Mouse (Mus musculus): ENCODE results near the gene Ikzf5.
A peak's percentile ranks its signal among the peaks of the same experiment; 100 is the strongest.
"Not testable (repeated sequence)": the region's sequence is repeated elsewhere in the genome, so short reads cannot be mapped to it uniquely, and the experiment has no call there.

Ikzf5 gene

DNA sequence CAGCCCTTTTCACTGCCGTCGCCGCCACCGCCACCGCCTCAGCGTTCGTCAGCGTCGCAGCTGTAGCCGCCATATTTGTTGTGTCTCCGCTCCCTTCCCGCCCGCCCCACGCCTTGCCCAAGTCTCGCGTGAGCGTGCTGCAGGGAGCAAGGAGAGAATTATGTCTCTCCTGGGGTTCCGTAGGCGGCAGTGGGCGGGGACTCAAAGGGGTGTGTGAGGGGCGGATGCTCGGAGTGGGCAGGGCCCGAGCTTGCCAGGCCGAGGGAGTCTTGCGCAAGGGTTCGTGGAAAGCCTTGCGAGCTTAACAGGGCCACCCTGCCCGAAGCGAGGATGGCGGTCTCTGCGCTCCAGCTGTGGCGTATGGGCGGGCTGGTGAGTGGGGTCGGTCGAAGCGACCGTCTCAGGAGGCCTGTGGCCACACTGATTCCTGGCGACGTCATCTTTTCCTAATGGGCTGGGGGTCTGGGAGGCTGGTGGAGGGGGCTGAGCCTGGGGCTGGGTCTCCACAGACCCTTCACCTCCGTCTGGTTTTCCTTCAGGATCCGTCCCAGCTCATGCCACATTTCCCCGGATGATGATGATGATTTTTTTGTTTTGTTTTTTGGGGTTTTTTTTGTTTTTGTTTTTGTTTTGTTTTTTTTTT, at the start of gene Ikzf5, which contains the start of gene Acadsb:
Gene Ikzf5, minus strand, starts transcription at position 106 of the 643 bp plus-strand sequence.
Gene Acadsb, plus strand, starts transcription at position 186 of the 643 bp plus-strand sequence.
- DNase-seq, result peak; percentile 99

DNA sequence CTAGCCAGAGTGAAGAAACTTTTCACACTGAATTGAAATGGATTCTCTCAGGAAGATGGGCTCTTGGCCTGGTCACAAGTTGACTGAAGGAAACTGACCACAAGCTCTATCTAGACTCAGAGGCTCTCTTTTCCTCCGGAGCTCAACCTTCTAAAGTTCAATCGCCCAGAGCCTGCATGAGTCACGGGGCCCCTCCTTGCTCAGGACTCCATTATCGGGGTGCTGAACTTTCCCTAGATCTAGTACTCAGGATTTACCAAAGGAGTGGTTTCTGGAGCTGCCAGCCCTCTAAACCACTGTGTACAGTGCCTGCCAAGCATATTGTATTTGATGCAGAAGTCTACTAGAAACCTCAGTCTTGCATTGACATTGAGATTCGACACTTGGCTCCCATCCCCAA, 46.4 kb upstream of the Ikzf5 start:
- no peak for DNase-seq

GRCm38 (mm10) chr7:131437051-131437450, 26.7 kb upstream of the Ikzf5 start:
- no peak for DNase-seq

DNA sequence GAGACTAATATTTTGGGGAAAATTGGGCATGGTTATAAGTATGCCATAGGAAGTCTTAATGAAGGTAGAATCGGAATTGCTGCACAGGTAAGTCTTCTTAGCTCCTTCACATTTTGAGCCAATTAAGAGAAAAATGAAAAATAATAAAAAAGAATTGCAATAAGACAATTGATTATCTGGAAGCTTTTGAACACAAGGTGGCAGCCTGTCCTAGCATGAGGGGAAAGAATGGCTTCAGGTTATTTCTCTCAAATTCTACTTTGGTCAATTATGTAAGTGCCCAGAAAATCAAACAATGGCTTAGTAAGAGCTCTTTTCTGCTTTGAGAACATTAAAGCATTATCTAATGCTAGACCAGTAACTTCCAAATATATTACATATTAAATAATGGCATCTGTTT, 24.0 kb upstream of the Ikzf5 start:
- no peak for DNase-seq

DNA sequence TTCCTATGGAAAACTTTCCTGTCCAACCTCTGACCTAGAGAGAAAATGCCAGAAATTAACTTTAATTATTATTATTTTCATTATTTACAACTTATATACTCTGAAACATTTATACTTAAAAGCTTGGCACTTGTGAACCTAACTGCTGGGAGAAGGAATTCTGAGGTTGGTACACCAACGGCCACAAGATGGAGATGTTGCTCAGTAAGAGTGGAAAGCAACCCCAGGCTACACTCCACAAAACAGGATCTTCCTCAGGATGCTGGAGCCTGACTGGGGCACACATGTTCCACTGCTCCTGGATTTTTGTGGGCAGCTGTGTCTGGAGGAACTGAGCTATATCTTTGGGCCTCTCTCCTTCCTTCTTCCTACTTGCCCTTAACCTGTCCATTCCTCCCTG, 21.9 kb upstream of the Ikzf5 start:
- DNase-seq, result peak; percentile 14

DNA sequence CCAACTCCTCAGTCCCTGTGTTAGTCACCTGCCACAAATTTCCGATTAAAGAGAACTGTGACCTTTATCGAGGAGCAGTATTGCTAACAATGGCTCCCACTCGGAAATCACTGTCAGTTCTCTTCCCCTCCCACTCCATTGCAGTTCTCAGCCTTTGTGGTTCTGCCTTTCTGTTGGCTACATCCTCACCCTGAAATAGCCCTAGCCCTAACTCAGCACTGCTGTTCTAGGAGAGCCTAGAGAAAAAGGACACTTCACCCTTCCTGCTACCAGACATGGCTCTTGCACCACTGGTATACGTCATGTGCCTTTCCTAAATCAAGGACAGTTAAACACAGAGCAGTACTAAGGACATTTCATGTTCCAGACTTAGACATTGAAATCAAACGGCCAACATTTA, 17.0 kb upstream of the Ikzf5 start:
- DNase-seq, result no peak

DNA sequence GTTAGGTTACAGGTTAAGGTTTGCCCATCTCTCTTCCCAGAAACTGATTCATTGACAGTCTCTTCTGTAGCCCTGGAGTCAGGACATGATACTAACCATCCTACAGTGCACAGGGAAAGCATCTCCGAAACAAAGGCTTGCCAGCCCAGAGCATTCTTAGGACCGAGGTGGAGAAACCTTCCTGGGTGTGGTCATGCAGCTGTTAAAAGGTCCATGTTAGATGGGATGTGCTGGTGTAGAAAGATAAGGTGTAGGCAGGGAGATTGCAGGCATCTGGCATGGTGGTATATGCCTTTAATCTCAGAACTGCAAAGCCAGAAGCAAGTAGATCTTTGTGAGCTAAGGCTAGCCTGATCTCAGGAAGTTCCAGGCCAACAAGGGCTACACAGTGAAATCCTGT, 14.6 kb upstream of the Ikzf5 start:
- DNase-seq, result no peak

DNA sequence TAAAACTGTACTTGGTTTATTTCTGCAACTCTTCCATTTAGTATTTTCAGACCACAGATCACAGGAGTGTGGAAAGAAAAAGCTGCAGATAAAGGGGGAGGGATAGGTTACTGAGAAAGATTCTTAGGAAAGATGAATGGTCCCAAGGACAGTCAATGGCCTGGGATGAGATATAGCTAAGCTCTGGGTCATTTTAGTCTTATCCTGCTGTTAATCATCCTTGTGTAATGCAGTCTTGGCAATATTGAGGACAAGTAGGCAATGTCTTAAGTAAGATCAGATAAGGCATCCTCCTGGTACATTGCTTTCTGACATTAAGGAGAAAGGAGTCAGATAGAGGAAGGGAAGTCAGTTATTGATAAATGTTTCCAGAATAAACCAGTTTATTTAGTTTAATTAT, 7.3 kb upstream of the Ikzf5 start:
- DNase-seq, result no peak

- not testable (repeated sequence) for DNase-seq
Observed at GRCm38 (mm10) chr7:131416742-131417141, 6.4 kb upstream of the Ikzf5 start.

- DNase-seq, result no peak
Observed at GRCm38 (mm10) chr7:131411941-131412270, 1.6 kb upstream of the Ikzf5 start.

- peak; percentile 76 for DNase-seq
Observed at GRCm38 (mm10) chr7:131411221-131411940, 1.1 kb upstream of the Ikzf5 start.

GRCm38 (mm10) chr7:131409988-131410385, 334 bp downstream of the Ikzf5 start:
- DNase-seq, result no peak

- peak; percentile 21 for DNase-seq
Observed at GRCm38 (mm10) chr7:131409321-131409987, 867 bp downstream of the Ikzf5 start.

DNA sequence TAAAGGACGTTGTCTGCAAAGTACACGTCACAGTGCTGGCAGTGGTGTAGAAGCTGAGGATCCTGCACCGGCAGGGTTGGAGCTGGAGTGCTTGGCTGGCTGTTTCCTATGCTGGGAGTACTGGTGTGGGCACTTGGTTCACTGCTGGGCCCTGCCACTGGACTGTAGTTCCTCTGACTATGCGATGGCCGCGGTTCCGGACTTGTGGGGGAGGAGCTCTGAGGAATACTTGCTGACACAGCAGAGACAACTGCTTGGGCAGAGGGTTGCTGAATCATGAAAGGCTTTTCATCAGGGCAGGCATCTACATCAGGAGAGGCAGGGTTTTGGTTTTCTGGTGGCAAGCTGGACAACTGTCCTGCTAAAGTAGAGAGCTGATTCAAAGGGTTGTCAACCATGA, 18.6 kb downstream of the Ikzf5 start:
- not testable (repeated sequence) for DNase-seq

DNA sequence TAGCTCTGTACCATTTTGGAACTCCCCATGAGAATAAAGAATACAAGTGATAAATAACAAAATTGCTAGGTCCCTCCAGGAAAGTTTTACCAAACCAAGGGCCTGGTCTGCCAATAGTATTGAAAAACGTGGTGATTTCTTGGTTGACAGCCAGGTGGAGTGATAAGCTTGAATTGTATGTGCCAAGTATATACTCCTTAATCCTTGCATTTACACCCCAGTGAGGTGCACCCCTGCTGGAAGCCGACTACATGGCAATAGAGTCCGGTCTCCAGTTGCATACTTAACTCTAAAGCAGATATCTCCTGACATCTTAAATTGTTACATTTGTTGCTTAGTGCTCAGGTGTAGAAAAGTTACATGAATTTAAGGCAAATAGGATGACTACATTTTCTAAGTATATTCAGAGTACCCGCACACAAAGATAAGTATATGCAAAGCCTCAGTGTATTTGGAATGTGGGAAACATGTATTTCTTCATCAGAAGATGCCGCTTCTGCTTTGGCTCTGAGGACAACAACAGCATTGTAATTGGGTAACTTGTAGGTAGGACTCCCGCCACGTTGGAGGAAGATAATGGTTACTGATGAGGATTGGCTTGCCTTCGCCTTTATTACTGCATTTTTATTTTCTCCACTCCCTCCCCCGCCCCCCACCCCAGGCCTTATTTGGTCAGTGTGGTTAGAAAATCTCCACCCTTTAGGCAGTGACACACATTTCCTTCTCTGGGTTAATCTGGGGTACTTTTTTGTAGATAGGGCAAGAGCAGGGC, 38.3 kb downstream of the Ikzf5 start:
- no peak for DNase-seq

GRCm38 (mm10) chr7:131371470-131371860, 38.9 kb downstream of the Ikzf5 start:
- DNase-seq, result no peak

GRCm38 (mm10) chr7:131370648-131371469, 39.5 kb downstream of the Ikzf5 start, which contains the start of gene Pstk:
Gene Pstk, plus strand, starts transcription at chr7:131371141.
- DNase-seq, result peak; percentile 91

DNA sequence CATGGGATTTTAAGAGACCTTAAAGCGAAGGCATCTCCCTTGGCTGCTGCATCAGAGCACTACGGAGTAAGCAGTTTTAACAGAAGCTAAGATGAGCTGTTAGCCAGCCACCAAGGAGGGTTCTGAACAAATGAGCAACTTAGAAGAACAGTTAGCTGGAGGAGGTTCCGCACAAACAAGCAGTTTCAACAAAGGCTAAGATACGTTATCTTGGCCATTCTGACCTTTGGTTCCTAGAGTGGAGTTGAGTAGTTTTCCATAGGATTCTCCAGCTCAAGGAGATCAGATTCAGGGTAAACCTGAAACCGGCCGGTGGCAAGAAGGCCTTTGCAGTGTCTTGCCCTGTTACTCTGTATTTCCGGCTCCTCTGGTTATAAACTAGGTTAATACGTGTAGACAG, 46.2 kb downstream of the Ikzf5 start:
- DNase-seq, result no peak

DNA sequence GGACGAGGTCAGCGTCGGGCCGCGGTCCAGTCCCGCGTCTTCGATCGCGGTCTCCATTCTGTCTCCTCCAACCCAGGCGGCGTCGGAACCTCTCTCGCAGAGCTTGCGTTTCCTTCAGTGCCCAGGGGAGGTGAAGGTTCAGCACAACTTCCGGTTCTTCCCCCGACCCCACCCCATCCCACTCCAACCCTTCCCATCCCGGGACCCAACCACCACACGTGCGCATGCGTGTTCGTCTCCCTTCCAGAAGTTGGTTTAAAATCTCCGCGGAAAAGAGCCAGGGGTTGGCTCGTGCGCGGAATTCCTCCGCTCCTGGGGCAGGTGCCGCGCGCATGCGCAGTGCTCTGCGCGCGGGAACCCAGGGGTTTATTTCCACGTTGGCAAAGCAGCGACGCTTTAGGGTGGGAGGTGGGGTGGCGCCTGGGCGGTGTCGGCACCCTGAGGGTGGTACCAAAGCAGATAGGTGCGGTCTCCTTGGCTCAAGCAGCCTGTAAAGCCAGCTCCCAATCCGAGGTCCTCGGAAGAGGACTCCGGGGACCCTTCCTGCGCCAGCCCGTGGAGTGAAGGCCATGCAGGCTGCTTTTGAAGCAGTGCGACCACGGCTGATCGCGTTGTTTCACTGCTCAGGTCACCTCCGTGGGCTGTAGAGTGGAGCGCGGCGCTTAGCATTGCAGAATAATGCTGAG, 47.6 kb downstream of the Ikzf5 start, which contains the start of gene 2310057M21Rik:
Gene 2310057M21Rik, minus strand, starts transcription at position 145 of the 686 bp plus-strand sequence.
- peak; percentile 96 for DNase-seq

GRCm38 (mm10) chr7:131362269-131362614, 48.1 kb downstream of the Ikzf5 start:
- DNase-seq, result no peak

GRCm38 (mm10) chr7:131356105-131356504, 54.2 kb downstream of the Ikzf5 start:
- no peak for DNase-seq
